Mouse (Mus musculus) embryonic fibroblast, embryonic 13.5 days (primary cell): ENCODE data around the gene Prkaa1.
"Not testable (repeated sequence)": the region's sequence is repeated elsewhere in the genome, so short reads cannot be mapped to it uniquely, and the experiment has no call there.

Experiments
- CTCF ChIP-seq: IDR thresholded peaks from 2 replicates; pipeline ENCODE4 v1.5.1; 2011; ENCODE audit warnings: mild to moderate bottlenecking, control low read depth, low read length, moderate library complexity, borderline replicate concordance; ENCODE audit not compliant: insufficient read depth
- POLR2A ChIP-seq: IDR thresholded peaks from 2 replicates; pipeline ENCODE4 v1.6.1; 2011; ENCODE audit warnings: low read depth, mild to moderate bottlenecking, control low read depth, low read length, moderate library complexity

- not testable (repeated sequence) for TF ChIP-seq CTCF, POLR2A
Observed at GRCm38 (mm10) chr15:5130887-5131668, 12.6 kb upstream of the Prkaa1 start.
